Mouse (Mus musculus) limb, embryonic 12.5 days (tissue): ENCODE measurements around the gene AC134908.4. TPM values are rescaled to one million over a fixed set of nuclear protein-coding genes. Genes with fewer than 3 reads are reported as not detected.
A peak's percentile ranks its signal among the peaks of the same experiment; 100 is the strongest.

Experiments used
- ATAC-seq: fragments of 200-750 bp; cut with Nextera tagmentation; 2 replicates; pipeline ENCODE4 v1.8.0; 2017; ENCODE audit warnings: low read depth, moderate TSS enrichment; ENCODE audit not compliant: insufficient number of reproducible peaks, insufficient read depth, low FRiP score, low TSS enrichment
- H3K27ac ChIP-seq: fragments of 300-500 bp; sonication (generic); 2 replicates; pipeline ENCODE4 v1.5.1; 2016; ENCODE audit warnings: mild to moderate bottlenecking, moderate library complexity
- H3K27me3 ChIP-seq: fragments of 300-500 bp; sonication (generic); 2 replicates; pipeline ENCODE4 v1.6.1; 2016; ENCODE audit warnings: mild to moderate bottlenecking, moderate library complexity
- H3K36me3 ChIP-seq: fragments of 300-500 bp; sonication (generic); 2 replicates; pipeline ENCODE4 v1.6.1; 2016; ENCODE audit warnings: mild to moderate bottlenecking, moderate library complexity
- H3K4me1 ChIP-seq: fragments of 300-500 bp; sonication (generic); replicated peaks from 2 replicates; pipeline ENCODE4 v1.6.1; 2016
- H3K4me2 ChIP-seq: fragments of 300-500 bp; sonication (generic); 2 replicates; pipeline ENCODE4 v1.6.1; 2016; ENCODE audit warnings: mild to moderate bottlenecking, moderate library complexity
- H3K4me3 ChIP-seq: fragments of 300-500 bp; sonication (generic); replicated peaks from 2 replicates; pipeline ENCODE4 v1.5.1; 2016; ENCODE audit warnings: mild to moderate bottlenecking
- H3K9ac ChIP-seq: fragments of 300-500 bp; sonication (generic); replicated peaks from 2 replicates; pipeline ENCODE4 v1.6.1; 2016; ENCODE audit warnings: mild to moderate bottlenecking, moderate library complexity
- H3K9me3 ChIP-seq: fragments of 300-500 bp; sonication (generic); 2 replicates; pipeline ENCODE4 v1.6.1; 2016; ENCODE audit warnings: mild to moderate bottlenecking, moderate library complexity
- WGBS: fragments of 180-500 bp; shearing (Covaris S2); methylation state at CpG from one replicate; pipeline ENCODE4 v1.1.7; 2016; 5-methylcytosine and 5-hydroxymethylcytosine counted together
- polyA plus RNA-seq: library from polyadenylated mRNA; unstranded; fragments of >200 nt; fragmentation: Nextera tagmentation; extraction: Ambion mirVana; gene quantifications from 2 replicates; pipeline ENCODE4 v1.2.1, GENCODE M21; 2016

The AC134908.4 gene
- polyA plus RNA-seq, 1 experiment from 2014 or later, result not detected

- peaks cover 63% of the 10 kb centered on the region for H3K36me3 ChIP-seq
- no peaks in the 10 kb centered on the region for H3K27me3 ChIP-seq
- whole genome bisulfite sequencing, result 92% methylated on average over 14 of the region's 14 CpGs
- no peak overlapping the region for H3K27ac ChIP-seq
- H3K4me1 ChIP-seq, result peaks cover 52% of the 10 kb centered on the region
- no peak overlapping the region; the same call in 1 of the 2 replicates for H3K9ac ChIP-seq
- no peak for ATAC-seq
- H3K9me3 ChIP-seq, result no peaks in the 10 kb centered on the region
- H3K4me2 ChIP-seq, result peak overlapping the region; percentile 98
- H3K4me3 ChIP-seq, result peak overlapping the region; percentile 74; the same call in 1 of the 2 replicates
These were observed 35.5 kb upstream of the AC134908.4 start for GRCm38 (mm10) chr17:25830806-25831431.

DNA sequence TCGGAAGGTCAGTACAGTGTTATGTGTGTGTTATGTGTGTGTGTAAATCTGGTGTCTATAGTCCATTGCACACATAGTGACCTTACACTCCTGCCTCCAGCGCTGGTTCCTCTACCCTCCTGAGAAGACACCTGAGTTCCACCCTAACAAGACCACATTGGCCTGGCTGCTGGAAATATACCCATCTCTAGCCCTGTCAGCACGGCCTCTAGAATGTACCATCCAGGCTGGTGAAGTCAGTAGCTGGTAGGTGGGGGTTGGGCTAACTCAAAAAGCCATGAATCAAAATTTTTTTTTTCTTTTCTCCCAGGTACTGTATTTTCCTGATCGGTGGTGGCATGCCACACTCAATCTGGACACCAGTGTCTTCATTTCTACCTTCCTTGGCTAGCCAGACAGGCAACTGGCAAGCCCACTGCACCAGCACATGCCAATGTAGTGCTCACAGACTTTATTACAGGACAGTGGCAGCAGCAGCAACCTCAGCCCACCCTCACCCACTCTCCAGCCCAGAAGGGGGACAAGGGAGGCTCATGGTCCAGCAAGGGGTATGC, 34.8 kb upstream of the AC134908.4 start:
- H3K36me3 ChIP-seq, result peaks cover 62% of the 10 kb centered on the region
- H3K4me3 ChIP-seq, result peak overlapping the region; percentile 62; the same call in 1 of the 2 replicates
- no peaks in the 10 kb centered on the region for H3K27me3 ChIP-seq
- ATAC-seq, result no peak
- peaks cover 55% of the 10 kb centered on the region for H3K4me1 ChIP-seq
- H3K9ac ChIP-seq, result peak overlapping the region; percentile 75
- H3K9me3 ChIP-seq, result no peaks in the 10 kb centered on the region
- H3K27ac ChIP-seq, result no peak overlapping the region
- 84% methylated on average over 4 of the region's 4 CpGs for WGBS
- peak overlapping the region; percentile 87 for H3K4me2 ChIP-seq

DNA sequence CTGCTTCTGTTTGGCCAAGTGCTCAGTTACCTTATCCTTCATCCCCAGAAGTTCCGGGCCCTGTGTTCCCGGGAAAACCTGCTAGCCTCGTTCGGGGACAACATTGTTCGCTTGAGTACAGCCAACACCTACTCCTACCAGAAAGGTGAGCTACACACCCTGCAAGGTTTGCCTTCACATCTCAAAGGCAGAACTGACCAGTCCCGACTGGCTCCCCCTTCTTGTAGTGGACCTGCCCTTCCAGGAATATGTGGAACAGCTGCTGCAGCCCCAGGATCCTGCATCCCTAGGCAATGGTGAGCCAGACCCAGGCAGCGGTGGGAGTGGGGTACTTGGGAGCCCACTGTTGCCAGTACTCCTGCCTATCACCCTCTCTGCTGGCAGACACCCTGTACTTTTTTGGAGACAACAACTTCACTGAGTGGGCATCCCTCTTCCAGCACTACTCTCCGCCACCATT, 34.1 kb upstream of the AC134908.4 start:
- Histone ChIP-seq H3K4me3 (peak overlapping the region; percentile 62), H3K27ac (peak overlapping the region; percentile 91), H3K36me3 (peaks cover 55% of the 10 kb centered on the region), H3K4me1 (peaks cover 55% of the 10 kb centered on the region), H3K9ac (peak overlapping the region; percentile 75), H3K9me3 (no peaks in the 10 kb centered on the region), H3K4me2 (peak overlapping the region; percentile 87), H3K27me3 (no peaks in the 10 kb centered on the region)
- 43% methylated on average over 8 of the region's 8 CpGs for WGBS
- ATAC-seq, result no peak

DNA sequence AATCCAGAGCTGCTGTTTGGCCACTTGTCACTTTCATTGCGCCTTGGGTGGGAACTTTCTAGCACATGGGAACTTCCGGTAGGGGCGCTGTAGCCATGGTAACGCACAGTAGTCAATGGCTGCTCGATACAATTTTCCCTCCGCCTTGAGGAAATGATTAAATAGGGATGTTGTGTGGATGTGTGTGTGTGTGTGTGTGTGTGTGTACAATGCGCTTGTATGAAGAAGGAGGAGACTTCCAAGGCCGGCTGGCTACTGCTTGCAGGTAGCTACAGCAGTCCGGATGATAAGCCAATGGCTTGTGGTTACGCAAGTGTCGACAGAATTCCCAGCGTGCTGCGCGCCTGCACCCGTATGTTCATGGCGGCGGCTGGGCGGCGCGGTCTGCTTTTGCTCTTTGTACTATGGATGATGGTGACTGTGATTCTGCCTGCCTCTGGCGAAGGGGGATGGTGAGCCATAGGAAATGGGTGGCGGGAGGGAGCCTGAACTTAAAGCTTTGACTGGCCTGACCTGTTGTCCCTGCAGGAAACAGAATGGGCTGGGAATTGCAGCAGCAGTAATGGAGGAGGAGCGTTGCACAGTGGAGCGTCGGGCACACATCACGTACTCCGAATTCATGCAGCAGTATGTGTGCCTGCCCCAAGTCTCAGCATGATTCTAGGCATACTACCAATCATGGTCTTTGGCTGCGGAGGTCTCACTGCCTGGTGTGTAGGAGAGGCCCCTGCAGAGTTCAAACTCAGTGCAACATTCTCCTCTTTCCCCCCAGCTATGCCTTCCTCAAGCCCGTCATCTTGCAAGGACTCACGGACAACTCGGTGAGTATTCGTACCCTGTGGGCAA, 33.5 kb upstream of the AC134908.4 start, which contains the start of gene Jmjd8:
Gene Jmjd8, plus strand, starts transcription at position 156 of the 846 bp plus-strand sequence.
- Histone ChIP-seq H3K4me3 (peak within 1 kb of the TSS; percentile 62), H3K9me3 (no peaks in the 10 kb centered on the region), H3K4me1 (peaks cover 55% of the 10 kb centered on the region), H3K9ac (peak within 1 kb of the TSS; percentile 75), H3K4me2 (peak within 1 kb of the TSS; percentile 87), H3K27ac (peak within 1 kb of the TSS; percentile 91), H3K27me3 (no peaks in the 10 kb centered on the region), H3K36me3 (peaks cover 53% of the 10 kb centered on the region)
- WGBS, result 2% methylated on average over 32 of the region's 32 CpGs
- ATAC-seq, result peak; percentile 6; the same call in 1 of the 2 replicates

DNA sequence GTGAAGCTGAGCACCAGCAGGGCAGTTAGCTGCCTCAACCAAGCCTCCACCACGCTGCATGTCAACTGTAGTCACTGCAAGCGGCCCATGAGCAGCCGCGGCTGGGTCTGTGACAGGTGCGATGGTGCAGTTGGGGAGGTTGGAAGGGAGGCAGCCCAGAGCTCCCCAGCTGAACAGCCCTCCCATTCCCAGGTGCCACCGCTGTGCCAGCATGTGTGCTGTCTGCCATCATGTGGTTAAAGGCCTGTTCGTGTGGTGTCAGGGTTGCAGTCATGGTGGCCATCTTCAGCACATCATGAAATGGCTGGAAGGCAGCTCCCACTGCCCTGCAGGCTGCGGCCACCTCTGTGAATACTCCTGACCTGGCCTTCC, 32.8 kb upstream of the AC134908.4 start:
- peaks cover 53% of the 10 kb centered on the region for H3K4me1 ChIP-seq
- WGBS, result 82% methylated on average over 8 of the region's 8 CpGs
- H3K36me3 ChIP-seq, result peaks cover 53% of the 10 kb centered on the region
- no peaks in the 10 kb centered on the region for H3K27me3 ChIP-seq
- H3K9me3 ChIP-seq, result no peaks in the 10 kb centered on the region
- ATAC-seq, result no peak
- H3K4me3 ChIP-seq, result peak overlapping the region; percentile 62
- H3K4me2 ChIP-seq, result peak overlapping the region; percentile 87
- peak overlapping the region; percentile 91 for H3K27ac ChIP-seq
- peak overlapping the region; percentile 75; the same call in 1 of the 2 replicates for H3K9ac ChIP-seq

GRCm38 (mm10) chr17:25827546-25828222, 32.2 kb upstream of the AC134908.4 start:
- Histone ChIP-seq H3K9ac (no peak overlapping the region; the same call in 1 of the 2 replicates), H3K27me3 (0 out of 2 replicates have a peak, but pooled peaks cover under 1% of the 10 kb centered on the region), H3K4me2 (peak overlapping the region; percentile 87), H3K4me1 (peaks cover 53% of the 10 kb centered on the region), H3K36me3 (peaks cover 53% of the 10 kb centered on the region), H3K27ac (no peak overlapping the region), H3K9me3 (no peaks in the 10 kb centered on the region), H3K4me3 (peak overlapping the region; percentile 62)
- WGBS, result 92% methylated on average over 22 of the region's 22 CpGs
- no peak for ATAC-seq

GRCm38 (mm10) chr17:25827011-25827410, 31.6 kb upstream of the AC134908.4 start:
- 95% methylated on average over 13 of the region's 13 CpGs for WGBS
- Histone ChIP-seq H3K36me3 (peaks cover 53% of the 10 kb centered on the region), H3K4me2 (no peak overlapping the region; the same call in 1 of the 2 replicates), H3K4me1 (peaks cover 52% of the 10 kb centered on the region), H3K27me3 (peaks cover 5% of the 10 kb centered on the region; the same call in 1 of the 2 replicates), H3K27ac (no peak overlapping the region), H3K9me3 (no peaks in the 10 kb centered on the region), H3K9ac (no peak overlapping the region), H3K4me3 (no peak overlapping the region)
- no peak for ATAC-seq

GRCm38 (mm10) chr17:25825984-25826570, 30.6 kb upstream of the AC134908.4 start:
- Histone ChIP-seq H3K27me3 (peaks cover 13% of the 10 kb centered on the region), H3K4me3 (no peak overlapping the region), H3K9ac (no peak overlapping the region), H3K9me3 (no peaks in the 10 kb centered on the region), H3K36me3 (peaks cover 44% of the 10 kb centered on the region), H3K4me1 (peaks cover 42% of the 10 kb centered on the region), H3K4me2 (no peak overlapping the region), H3K27ac (no peak overlapping the region)
- WGBS, result 93% methylated on average over 27 of the region's 27 CpGs
- no peak for ATAC-seq

- ATAC-seq, result no peak
- peaks cover 20% of the 10 kb centered on the region for H3K27me3 ChIP-seq
- H3K9me3 ChIP-seq, result no peaks in the 10 kb centered on the region
- no peak overlapping the region for H3K27ac ChIP-seq
- H3K4me2 ChIP-seq, result no peak overlapping the region
- H3K4me3 ChIP-seq, result no peak overlapping the region
- H3K9ac ChIP-seq, result no peak overlapping the region
- peaks cover 36% of the 10 kb centered on the region for H3K4me1 ChIP-seq
- 93% methylated on average over 6 of the region's 6 CpGs for WGBS
- H3K36me3 ChIP-seq, result peaks cover 36% of the 10 kb centered on the region
These were observed 29.9 kb upstream of the AC134908.4 start for GRCm38 (mm10) chr17:25825311-25825710.

GRCm38 (mm10) chr17:25824362-25825142, 29.1 kb upstream of the AC134908.4 start:
- Histone ChIP-seq H3K27ac (no peak overlapping the region), H3K4me3 (peak overlapping the region; percentile 53), H3K27me3 (peaks cover 27% of the 10 kb centered on the region), H3K9me3 (no peaks in the 10 kb centered on the region), H3K4me1 (peaks cover 29% of the 10 kb centered on the region), H3K4me2 (peak overlapping the region; percentile 83), H3K9ac (peak overlapping the region; percentile 55), H3K36me3 (peaks cover 29% of the 10 kb centered on the region)
- ATAC-seq, result no peak
- WGBS, result 74% methylated on average over 17 of the region's 17 CpGs
